Mouse (Mus musculus) cerebellum, postnatal 10 days (tissue): Measurements from ENCODE around the gene Pth2.

Experiments
- DNase-seq, 2 experiments: peaks; one replicate each; pipeline ENCODE4 v3.0.0; 2021; ENCODE audit warnings: mixed read lengths in 2 of 2

The Pth2 gene

DNA sequence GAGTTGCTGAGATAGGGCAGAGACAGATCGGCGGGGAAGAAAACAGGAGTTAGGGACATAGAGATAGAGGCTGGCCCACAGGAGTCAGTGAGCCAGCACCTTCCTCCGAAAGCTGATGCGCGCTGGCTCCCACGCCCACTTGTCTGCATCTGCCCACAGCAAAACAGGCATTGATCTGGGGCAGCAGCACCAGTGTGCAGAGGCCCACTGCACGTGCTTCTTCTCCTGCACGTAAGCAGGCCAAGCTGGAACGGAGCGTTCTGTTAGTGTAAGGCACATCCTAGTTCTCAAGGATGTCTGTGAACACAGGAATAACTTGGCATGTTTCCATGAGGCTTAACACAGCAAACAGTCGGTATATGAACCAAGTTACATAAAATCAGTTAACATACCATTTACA is 18.2 kb downstream of the Pth2 start:
- DNase-seq: no peak

DNA sequence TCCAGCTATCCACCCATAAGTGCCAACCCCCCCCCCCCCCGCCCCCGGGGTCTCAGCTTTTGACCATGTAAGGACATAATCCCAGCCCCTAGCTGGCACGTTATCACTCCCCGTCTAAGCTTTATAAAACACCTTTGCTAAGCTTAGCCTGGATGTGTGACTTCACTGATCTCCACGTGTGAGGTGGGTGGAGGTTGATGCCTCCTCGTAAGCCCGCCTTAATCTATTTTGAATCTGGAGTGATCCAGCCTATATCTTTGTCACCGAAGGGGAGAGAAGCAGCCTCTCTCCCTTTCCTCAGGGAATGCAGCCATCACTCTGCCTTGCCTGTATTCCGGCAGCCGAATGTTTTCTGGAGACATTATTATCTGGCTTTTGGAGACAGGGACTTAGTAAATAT is 21.9 kb downstream of the Pth2 start:
- no peak for DNase-seq

DNA sequence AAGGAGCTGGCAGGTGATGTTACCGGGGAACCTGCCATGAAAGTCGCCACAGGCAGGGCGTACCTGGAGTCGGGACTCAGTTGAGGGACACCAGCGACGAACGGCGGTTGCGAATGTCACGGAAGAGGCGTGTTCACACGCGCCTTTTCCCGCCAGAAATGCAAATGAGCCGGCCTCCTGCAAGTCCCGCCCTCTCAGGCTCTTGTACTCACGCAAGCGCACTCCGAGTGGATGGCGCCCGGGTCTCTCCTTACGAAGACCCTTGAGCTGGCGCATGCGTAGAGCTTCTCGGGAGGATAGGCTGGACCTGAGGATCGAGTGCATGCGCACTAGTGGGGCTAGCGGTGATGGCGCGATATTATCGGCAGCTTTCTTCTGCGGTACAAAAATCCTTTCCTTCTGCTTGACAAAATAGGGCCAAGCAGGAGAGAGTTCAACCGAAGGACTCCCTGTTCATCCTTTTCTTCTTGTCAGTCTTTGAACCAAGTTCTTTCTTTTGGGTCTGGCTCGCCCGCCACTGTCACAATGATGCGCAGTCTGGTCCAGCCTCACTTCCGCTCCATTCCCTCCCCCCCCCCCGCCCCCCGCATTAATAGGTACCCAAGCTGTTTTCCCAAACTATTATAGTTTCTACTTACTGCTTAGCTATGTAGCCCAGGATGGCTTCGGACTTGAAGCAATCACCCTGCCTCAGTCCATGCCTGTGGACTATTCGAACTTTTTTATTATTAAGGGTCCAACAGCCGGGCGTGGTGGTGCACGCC is 23.8 kb downstream of the Pth2 start, which contains the start of gene Ccdc155:
Ccdc155 (minus strand) TSS at position 513 of the 764 bp plus-strand sequence.
- DNase-seq: peak; percentile 97 to 99

DNA sequence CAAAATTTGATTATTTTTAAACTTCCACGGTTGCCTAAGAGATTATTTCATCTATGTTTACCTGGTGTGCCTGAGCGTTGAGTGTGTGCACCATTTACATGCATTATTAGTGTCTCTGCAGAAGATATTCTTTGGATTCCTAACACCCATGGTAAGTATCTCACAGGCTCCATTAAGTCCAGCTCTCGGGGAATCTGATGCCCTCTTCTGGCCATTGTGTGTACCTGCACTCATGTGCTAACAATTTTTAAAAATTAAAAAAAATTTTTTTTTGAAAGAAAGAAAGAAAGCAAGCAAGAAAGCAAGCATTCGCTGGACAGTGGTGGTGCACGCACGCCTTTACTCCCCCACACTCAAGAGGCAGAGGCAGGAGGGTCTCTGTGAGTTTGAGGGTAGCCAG is 27.5 kb downstream of the Pth2 start:
- no peak for DNase-seq

DNA sequence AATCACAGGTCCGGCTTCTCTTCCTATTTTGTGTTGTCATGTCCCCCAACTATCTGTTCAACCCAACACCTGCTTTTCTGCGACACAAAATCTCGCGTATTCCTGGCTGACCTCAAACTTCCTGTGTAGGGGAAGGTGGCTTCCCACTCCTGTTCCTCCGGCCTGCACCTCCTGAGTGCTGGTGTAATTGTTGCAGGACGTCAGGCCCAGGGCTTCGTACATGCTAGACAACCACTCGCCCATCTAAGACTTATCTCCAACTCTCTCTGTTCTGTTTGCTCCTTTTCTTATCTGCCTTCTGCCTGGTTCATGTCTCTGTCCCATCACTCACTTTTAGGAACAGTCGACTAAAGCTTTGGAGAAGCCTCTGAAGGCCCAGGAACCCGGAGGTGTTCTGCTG is 30.3 kb downstream of the Pth2 start:
- DNase-seq: no peak

DNA sequence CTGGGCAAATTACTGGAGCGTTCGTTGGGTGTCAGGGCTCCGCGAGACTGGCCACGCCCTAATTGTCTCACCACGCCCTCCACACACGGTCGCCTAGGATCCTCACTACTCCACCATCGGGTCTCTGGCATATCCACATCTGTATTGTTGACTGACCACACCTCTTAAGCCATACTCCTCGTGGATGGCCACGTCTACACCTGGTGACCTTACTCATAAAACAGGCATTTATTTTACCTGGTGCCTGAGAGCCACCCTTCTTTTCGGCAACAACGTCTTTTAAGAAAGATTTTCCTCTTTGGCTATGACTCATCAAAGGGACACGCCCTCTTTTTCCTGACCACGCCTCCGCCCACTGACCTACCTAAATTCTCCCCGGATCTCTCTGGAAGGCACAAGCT is 31.1 kb downstream of the Pth2 start, which contains the start of gene Dkkl1:
Dkkl1 (minus strand) TSS at position 297 of the 401 bp plus-strand sequence.
- no peak for DNase-seq

DNA sequence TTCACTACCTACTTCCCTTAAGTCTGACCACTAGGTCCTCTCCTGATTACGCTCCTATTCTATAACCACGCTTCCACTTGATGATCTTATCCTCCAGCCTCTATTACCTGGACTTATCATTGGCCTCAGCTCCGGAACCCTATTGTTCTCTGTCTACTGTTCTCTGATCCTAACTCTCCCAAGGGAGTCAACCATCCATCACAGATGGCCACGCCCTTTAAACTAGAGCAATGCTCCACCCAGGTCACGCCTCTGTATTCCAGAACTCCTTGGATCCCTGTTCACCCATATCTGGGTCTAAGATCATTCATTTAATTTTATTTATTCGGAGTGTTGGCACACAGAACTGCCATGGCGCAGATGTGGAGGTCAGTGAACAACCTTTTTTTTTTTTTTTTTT is 31.6 kb downstream of the Pth2 start:
- no peak for DNase-seq

DNA sequence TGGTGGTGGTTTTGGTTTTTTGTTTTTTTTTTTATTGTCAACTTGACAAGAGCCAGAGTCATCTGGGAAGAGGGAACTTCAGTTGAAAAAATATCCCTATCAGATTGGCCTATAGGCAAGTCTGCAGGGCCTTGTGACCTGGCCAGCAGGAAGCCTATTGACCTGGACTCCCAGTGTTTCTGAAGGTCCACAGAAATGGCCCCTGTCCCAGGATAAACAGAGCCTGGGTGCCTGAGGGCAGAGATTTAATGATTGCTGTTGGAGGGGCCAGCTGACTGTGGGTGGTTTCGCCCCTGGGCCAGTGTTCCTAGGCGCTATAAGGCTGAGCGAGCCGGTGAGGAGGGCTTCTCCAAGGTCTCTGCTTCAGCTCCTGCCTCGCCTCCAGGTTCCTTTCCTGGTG is 32.9 kb downstream of the Pth2 start:
- DNase-seq: no peak

DNA sequence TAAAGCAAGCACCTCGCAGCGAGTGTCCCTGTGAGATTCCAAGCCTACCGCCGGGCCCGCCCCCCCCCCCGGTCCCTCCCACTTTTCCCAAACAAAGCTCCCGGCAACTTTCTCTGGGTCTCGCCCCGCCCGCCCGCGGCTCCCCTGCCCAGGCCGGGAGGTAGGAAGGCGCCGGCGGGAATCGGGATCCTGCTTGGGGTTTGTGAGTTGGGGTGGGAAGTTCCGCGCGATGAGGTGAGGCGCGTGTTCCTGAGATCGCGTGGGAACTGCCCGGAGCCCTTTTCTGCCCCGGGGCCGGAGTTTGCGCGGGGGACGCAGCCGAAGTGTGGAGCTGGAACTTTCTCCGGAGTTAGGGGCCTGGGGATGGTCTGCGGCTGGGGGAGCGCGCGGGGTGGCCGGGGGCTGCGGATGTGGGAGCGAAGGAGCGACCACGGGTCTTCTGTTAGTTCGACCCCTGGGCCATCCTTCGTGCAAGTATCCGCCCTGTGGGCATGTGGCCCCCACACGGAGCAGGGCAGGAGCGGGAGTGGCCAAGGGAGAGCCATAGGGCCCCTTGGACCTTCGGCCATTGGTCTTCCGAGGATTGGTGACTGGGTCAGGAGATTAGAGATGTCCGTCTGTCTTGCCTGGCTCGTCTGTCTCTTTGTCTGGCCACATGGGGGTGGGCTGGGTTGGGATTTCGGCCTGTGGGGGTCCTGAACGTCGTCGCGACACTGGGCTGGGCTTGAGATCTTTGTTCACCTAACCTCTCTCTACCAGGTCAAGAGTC is 35.1 kb downstream of the Pth2 start, which contains the start of gene Tead2:
Tead2 (plus strand) TSS at position 81 of the 769 bp plus-strand sequence.
- peak; percentile 50 to 64 for DNase-seq

DNA sequence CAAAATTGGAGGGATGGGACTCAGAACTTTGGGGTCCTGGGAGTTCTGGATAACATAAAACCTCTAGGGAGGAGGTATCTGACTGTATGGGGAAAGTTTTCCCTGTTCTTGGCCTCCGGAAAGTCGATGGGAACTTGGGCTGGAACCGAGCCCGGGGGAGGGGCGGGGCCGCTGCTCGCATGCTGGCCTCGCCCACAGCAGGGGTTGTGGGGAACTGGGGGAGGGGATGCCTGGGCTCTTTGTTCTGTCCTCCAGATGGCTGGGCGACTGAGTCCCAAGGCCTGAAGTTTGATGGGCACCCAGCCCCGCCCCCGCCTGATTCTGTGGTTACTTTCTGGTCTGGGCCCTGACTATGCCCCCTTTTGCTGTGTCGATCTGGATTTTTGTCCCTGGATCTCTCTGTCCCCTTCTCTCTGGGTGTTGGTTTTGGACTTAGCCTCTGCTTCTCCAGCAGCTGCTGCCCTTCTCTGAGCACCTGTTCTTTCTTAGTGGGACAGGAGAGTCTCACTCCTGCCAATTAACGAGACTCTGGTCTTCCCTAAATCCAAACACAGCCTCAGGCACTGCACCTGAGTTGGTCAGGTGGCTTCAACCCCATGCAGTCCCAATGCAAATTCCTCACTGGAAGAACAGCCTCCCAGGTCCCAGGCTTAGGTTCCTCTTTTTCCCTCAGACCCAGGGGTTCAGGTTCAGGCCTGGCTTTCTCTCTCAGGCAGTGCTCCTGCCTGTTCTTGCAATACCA is 35.8 kb downstream of the Pth2 start:
- DNase-seq: peak; percentile 89 to 95

DNA sequence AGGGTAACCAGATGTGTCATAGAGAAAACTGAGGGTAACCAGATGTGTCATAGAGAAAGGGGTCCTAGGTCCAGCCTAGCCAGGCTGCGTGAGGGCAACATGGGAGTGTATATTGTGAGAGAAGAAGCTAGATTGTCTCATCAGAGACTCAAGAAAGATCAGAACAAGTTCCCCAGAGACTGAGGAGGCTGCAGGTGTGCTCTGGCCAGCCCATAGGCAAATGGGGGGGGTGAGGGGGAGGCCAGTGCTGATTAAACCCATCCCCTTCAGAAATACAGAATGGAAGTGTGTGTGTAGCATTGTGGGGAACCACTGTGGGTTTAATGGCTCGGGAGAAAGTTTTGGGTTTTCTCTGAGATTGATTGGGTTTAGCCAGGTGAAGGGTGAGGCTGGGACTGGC is 40.9 kb downstream of the Pth2 start:
- no peak for DNase-seq

DNA sequence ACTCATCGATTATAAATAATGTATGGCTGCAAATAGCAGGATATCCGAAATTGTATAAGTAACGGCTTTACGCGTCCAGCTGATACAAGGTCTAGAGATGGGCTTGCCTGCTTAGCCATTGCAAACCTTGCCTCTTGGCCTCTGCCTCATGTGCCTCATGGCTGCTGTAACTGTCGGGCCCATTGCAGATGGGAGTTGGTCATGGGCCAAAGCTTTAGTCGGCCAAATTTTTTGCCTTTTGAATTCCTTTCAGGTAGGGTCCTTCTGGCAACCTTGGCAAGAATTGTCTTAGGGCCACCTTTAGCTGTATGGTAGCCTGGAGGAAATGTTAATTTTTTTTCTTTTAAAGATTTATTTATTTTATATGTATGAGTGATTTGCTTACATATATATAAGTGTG is 44.0 kb downstream of the Pth2 start:
- peak; percentile 57 to 61 for DNase-seq

DNA sequence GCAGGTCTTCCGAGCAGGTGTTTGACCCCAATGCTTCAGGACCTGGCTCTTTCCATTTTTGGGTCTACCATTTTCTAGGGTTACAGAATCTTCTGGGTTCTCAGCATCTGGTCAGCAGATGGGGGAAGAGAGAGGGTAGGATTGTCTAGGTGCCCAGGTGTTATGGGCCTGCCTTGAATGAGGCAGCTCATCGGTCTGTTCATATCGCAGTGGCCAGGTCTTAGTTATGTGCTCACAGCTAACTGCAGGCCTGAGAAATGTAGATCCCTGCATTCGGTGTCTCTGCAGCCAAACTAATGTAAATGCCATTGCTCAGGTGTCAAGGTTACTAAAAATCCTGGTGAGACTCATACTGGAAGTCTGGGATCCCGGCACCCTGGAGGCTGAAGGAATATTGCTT is 45.6 kb downstream of the Pth2 start:
- no peak for DNase-seq

DNA sequence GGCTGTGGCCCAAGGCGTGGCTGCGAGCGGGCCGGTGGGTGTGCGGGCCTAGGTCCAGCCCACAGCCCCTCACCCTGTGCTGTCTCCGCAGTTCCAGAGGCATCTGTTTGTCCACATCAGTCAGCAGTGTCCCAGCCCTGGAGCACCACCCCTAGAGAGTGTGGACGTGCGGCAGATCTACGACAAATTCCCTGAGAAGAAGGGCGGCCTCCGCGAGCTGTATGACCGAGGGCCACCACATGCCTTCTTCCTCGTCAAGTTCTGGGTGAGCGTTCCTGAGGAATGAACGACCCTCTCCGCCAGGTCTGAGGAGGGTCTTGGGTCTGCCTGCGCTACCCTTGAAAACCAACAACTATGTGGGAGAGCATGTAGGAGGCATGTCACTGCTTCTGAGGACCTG is 47.8 kb downstream of the Pth2 start:
- no peak for DNase-seq

DNA sequence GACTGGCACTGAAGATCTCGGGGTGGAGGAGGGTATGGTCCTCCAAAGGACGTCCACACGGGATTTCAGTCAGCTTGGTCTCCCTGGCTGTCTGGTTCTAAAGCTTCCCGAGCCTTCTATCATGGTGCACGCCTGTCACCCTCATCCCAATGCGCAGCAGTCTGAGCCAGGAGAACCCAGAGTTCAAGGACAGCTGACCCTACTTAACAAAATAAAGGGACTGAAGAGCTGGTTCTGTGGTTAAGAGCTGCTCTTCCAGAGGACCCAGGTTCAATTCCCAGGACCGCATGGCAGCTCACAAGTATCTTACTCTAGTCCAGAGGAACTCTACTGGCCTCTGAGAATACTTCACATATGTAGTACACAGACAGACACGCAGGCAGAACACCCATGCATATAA is 48.3 kb downstream of the Pth2 start:
- DNase-seq: no peak

DNA sequence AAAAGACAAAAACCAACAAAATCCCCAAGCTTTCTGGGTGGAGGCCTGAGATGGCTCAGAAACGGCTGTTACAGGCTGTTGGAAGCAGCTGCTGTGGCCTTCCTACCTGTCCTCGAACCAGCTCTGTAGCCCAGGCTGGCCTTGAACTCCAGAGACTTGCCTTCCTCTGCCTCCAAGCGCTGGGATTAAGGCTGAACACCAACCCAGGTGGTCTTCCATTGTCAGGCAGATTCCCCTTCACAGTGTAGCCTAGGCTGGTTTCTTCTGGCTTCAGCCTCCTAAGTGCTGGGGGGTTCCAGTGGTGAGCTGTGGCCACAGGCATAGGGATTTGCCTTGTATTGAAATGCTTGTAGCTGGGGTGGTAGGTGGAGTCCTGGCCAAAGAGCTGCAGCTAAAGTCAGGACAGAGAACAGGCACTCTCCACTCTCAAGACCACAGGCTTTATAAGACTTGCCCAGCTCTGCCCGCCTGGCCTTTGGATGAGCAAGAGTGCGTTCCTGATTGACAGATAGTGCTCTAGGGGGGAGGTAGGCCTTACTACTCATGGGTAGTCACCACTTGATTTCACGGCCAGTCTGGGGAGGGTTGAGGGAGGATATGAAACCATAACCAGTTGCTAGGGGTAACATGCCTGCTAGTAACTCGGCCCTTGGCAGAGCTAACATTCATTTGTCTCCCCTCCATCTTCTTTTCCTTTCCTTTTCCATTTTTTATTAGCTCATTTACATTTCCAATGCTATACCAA is 48.8 kb downstream of the Pth2 start:
- DNase-seq: no peak

DNA sequence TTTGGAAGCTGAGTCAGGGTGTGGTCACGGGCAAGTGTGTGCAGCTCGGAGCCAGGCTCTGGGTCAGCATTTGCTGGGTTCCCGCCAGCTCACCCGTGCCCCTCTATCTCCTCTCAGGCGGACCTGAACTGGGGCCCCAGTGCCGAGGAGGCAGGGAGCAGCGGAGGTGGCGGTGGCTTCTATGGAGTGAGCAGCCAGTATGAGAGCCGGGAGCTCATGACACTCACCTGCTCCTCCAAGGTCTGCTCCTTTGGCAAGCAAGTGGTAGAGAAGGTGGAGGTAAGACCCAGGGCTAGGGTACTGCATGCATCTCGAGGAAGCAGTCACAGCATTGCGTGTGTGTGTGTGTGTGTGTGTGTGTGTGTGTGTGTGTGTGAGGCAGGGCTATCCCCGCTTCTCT is 50.4 kb downstream of the Pth2 start:
- DNase-seq: no peak
